Mouse (Mus musculus) stomach, postnatal 0 days (tissue): ENCODE measurements around the gene Gpr63. TPM values are rescaled to one million over a fixed set of nuclear protein-coding genes. Genes with fewer than 3 reads are reported as not detected.
"Not testable (repeated sequence)": the region's sequence is repeated elsewhere in the genome, so short reads cannot be mapped to it uniquely, and the experiment has no call there.

Source experiments
- ATAC-seq: fragments of 200-750 bp; cut with Nextera tagmentation; 2 replicates; pipeline ENCODE4 v1.8.0; 2017; ENCODE audit not compliant: low FRiP score, low TSS enrichment
- DNase-seq: peaks from one replicate; pipeline ENCODE4 v3.0.0-alpha.2; 2016; ENCODE audit warnings: low spot score
- H3K27ac ChIP-seq: fragments of 300-500 bp; sonication (generic); replicated peaks from 2 replicates; pipeline ENCODE4 v1.5.1; 2014; ENCODE audit warnings: mild to moderate bottlenecking, control low read depth
- H3K27me3 ChIP-seq: fragments of 300-500 bp; sonication (generic); 2 replicates; pipeline ENCODE4 v1.6.1; 2014; ENCODE audit warnings: low read length; ENCODE audit not compliant: control insufficient read depth, insufficient read depth
- H3K36me3 ChIP-seq: fragments of 300-500 bp; sonication (generic); 2 replicates; pipeline ENCODE4 v1.6.1; 2014; ENCODE audit warnings: low read length, mixed read lengths; ENCODE audit not compliant: control insufficient read depth, insufficient read depth
- H3K4me1 ChIP-seq: fragments of 300-500 bp; sonication (generic); replicated peaks from 2 replicates; pipeline ENCODE4 v1.6.1; 2014; ENCODE audit warnings: antibody characterized with exemption; ENCODE audit not compliant: control insufficient read depth, insufficient read depth
- H3K4me2 ChIP-seq: fragments of 300-500 bp; sonication (generic); replicated peaks from 2 replicates; pipeline ENCODE4 v1.6.1; 2014; ENCODE audit warnings: low read depth, mild to moderate bottlenecking, control low read depth, moderate library complexity
- H3K4me3 ChIP-seq: fragments of 300-500 bp; sonication (generic); 2 replicates; pipeline ENCODE4 v1.5.1; 2014; ENCODE audit warnings: low read depth, low read length, control low read depth
- H3K9ac ChIP-seq: fragments of 300-500 bp; sonication (generic); 2 replicates; pipeline ENCODE4 v1.6.1; 2014; ENCODE audit warnings: mild to moderate bottlenecking, low read length, control low read depth, mixed read lengths
- H3K9me3 ChIP-seq: fragments of 300-500 bp; sonication (generic); 2 replicates; pipeline ENCODE4 v1.6.1; 2016; ENCODE audit warnings: low read length; ENCODE audit not compliant: control insufficient read depth
- CTCF ChIP-seq: IDR thresholded peaks from 2 replicates; pipeline ENCODE4 v1.5.1; 2016; ENCODE audit warnings: antibody characterized with exemption, low read depth, mild to moderate bottlenecking, moderate library complexity
- EP300 ChIP-seq: optimal IDR thresholded peaks from 2 replicates; pipeline ENCODE3; 2016; ENCODE audit warnings: antibody characterized with exemption
- WGBS: fragments of 180-500 bp; shearing (Covaris S2); extraction: QIAGEN DNeasy Blood & Tissue Kit; methylation state at CpG from one replicate; pipeline ENCODE4 v1.1.7; 2014; 5-methylcytosine and 5-hydroxymethylcytosine counted together
- polyA plus RNA-seq: library from polyadenylated mRNA; unstranded; fragments of >200 nt; fragmentation: Nextera tagmentation; extraction: Ambion mirVana; gene quantifications from 2 replicates; pipeline ENCODE4 v1.2.1, GENCODE M21; 2015

Gene Gpr63
- polyA plus RNA-seq, 1 experiment from 2014 or later: 0.38 TPM

DNA sequence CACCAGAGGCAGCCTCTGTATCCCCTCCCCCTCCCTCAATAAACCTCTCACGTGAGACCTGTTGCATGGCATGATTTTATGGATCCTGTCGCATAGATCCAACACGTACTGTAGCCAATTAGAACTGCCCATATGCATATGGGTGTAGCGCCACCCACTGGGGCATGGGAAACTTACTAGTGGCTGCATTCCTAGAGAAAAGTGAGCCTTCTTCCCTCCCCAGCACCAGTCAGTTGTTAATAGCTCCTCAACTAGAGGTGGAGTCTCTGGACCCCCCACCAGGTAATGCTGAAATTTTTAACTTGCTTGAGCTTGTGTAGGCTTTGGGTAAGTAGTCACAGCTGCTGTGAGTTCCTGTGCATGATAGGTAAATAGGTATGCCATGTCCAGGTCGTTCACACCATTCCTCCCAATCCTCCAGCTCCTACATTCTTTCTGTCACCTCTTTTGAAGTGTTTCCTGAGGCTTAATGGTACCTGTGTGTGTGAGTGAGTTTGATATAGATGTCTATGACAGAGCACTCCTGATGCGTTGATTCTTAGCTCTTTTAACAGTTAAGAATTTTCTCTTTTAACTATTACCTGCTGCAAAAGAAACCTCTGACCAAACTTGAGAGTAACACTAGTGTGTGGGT lies 69.1 kb downstream of the Gpr63 start:
- TF ChIP-seq CTCF (peak; percentile 65), EP300 (no peak)
- DNase-seq: no peak
- no peak overlapping the region for H3K4me2 ChIP-seq
- H3K36me3 ChIP-seq: no peaks in the 10 kb centered on the region
- 24% methylated on average over 6 of the region's 6 CpGs for WGBS
- no peaks in the 10 kb centered on the region for H3K4me1 ChIP-seq
- H3K9me3 ChIP-seq: no peaks in the 10 kb centered on the region
- H3K27me3 ChIP-seq: no peaks in the 10 kb centered on the region
- H3K9ac ChIP-seq: no peak overlapping the region
- no peak for ATAC-seq
- H3K27ac ChIP-seq: no peak overlapping the region
- H3K4me3 ChIP-seq: no peak overlapping the region

DNA sequence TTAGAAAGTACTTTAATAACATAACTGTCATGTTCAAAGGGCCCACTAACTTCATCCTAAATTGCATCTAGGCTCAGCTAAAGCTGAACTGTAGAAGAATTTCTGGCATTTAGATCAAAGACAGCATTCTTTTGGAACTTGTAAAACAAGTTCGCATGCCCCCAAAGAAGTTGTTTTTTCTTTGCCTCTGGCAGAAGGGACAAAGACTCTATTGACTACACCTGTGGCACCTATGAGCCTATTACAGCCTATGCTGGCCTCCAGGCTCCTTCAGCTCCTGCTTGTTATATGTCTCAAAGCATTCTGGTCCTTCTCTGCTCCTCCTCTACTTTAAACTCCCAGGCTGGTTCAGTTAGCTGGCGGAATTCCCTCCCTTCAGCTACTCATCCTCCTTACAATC lies 69.6 kb downstream of the Gpr63 start:
- H3K9ac ChIP-seq: no peak overlapping the region
- no peaks in the 10 kb centered on the region for H3K9me3 ChIP-seq
- H3K27me3 ChIP-seq: no peaks in the 10 kb centered on the region
- ATAC-seq: no peak
- H3K4me1 ChIP-seq: no peaks in the 10 kb centered on the region
- 40% methylated on average over 2 of the region's 2 CpGs for WGBS
- no peak for DNase-seq
- H3K4me3 ChIP-seq: no peak overlapping the region
- no peak overlapping the region for H3K27ac ChIP-seq
- no peak overlapping the region for H3K4me2 ChIP-seq
- H3K36me3 ChIP-seq: no peaks in the 10 kb centered on the region
- TF ChIP-seq CTCF (no peak), EP300 (no peak)

DNA sequence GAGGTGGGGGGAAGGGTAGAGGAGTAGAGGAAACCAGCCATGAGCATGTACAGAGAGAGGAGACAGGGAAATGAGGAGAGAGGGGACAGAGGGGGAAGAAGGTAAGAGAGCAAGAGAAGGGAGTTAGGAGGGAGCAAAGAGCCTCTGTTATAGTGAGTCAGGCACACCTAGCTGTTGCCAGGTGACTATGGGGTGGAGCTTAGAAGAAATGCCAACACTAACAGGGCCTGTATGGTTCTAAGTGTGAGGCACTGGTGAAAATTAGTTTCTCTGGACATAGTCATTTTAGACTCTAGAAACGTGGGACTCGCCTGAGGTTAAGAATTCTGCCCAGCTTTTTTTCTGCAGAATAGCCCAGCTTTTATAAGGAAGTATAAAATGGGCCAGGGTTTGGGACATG lies 71.1 kb downstream of the Gpr63 start:
- ATAC-seq (no peak), DNase-seq (no peak)
- H3K4me3 ChIP-seq: no peak overlapping the region
- H3K9ac ChIP-seq: no peak overlapping the region
- H3K27me3 ChIP-seq: no peaks in the 10 kb centered on the region
- WGBS: 71% methylated on average over 2 of the region's 2 CpGs
- H3K36me3 ChIP-seq: no peaks in the 10 kb centered on the region
- no peak overlapping the region for H3K27ac ChIP-seq
- H3K4me1 ChIP-seq: no peaks in the 10 kb centered on the region
- H3K9me3 ChIP-seq: no peaks in the 10 kb centered on the region
- no peak for TF ChIP-seq EP300
- H3K4me2 ChIP-seq: no peak overlapping the region

DNA sequence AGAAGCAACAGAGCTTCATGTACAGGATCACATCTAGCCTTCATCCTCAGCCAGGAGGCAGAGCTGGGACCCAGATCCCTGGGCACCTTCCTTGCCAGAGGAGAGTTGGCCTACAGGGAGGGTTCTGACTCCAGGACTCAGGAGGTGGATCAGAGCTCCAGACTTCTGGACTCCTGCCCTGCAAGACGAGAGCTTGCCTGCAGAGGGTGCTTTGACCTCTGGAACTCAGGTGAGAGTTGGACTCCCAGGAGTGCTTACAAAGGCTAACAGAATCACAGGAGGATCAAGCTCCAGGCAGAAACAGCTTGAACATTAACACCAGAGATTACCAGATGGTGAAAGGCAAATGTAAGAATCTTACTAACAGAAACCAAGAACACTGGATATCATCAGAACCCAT lies 89.3 kb downstream of the Gpr63 start:
- not testable (repeated sequence) for DNase-seq, H3K4me2 ChIP-seq
- WGBS: 60% methylated on average over 1 of the region's 1 CpGs

More for the DNA sequence above, 89.3 kb downstream of the Gpr63 start:
- not testable (repeated sequence) for H3K9me3 ChIP-seq, H3K36me3 ChIP-seq, H3K4me3 ChIP-seq, H3K9ac ChIP-seq, H3K27me3 ChIP-seq, H3K27ac ChIP-seq, H3K4me1 ChIP-seq, ATAC-seq

Other genes starting within 250 kb of the Gpr63 start
- gene Klhl32, start 115.3 kb upstream of the Gpr63 start, polyA plus RNA-seq: 1.9 and 2.4 TPM in 2 replicates
- 39.6 and 42.3 TPM in 2 replicates for gene Ndufaf4, start 68.3 kb upstream of the Gpr63 start, polyA plus RNA-seq